Mouse (Mus musculus) adrenal gland, adult 18-20 months (tissue): ENCODE data around the gene Lrrc10. TPM values are rescaled to one million over a fixed set of nuclear protein-coding genes. Genes with fewer than 3 reads are reported as not detected.

ENCODE experiments used
- total RNA-seq, 2 experiments: library from RNA; stranded (reverse); gene quantifications; 1 replicate in 1 of 2; 2 replicates in 1 of 2; pipeline ENCODE4 v1.2.3; 2021

The Lrrc10 gene
- total RNA-seq, 2 experiments from 2014 or later: not detected

Other genes with a start within 250 kb of the Lrrc10 start
- gene Myrfl, start 148.4 kb upstream of the Lrrc10 start, total RNA-seq: not detected
- 10 to 100 TPM; 43.4 to 45.6 TPM for gene Rab3ip, start 94.6 kb upstream of the Lrrc10 start, total RNA-seq
- not detected for gene Gm10271, start 72.7 kb upstream of the Lrrc10 start, total RNA-seq
- under 1 TPM; 0.20 to 0.29 TPM for gene Best3, start 59.0 kb upstream of the Lrrc10 start, total RNA-seq
- 100 to 1,000 TPM; 211 to 254 TPM for gene Cct2, start 18.5 kb downstream of the Lrrc10 start, total RNA-seq
- 10 to 100 TPM; 20.5 to 25.4 TPM for gene Frs2, start 103.2 kb downstream of the Lrrc10 start, total RNA-seq
- 10 to 100 TPM; 34.5 to 43.1 TPM for gene Yeats4, start 179.2 kb downstream of the Lrrc10 start, total RNA-seq
- gene 9530003J23Rik, start 193.4 kb downstream of the Lrrc10 start, total RNA-seq: not detected
- gene Lyz2, start 237.0 kb downstream of the Lrrc10 start, total RNA-seq: 100 to 1,000 TPM; 173 to 444 TPM
- gene Lyz1, start 247.5 kb downstream of the Lrrc10 start, total RNA-seq: 10 to 100 TPM; 15.0 to 32.1 TPM